Mouse (Mus musculus) forebrain, embryonic 12.5 days (tissue): ENCODE measurements around the gene Gnmt. TPM values are rescaled to one million over a fixed set of nuclear protein-coding genes. Genes with fewer than 3 reads are reported as not detected.

ENCODE experiments used
- ATAC-seq: fragments of 200-750 bp; cut with Nextera tagmentation; 2 replicates; pipeline ENCODE4 v1.8.0; 2017; ENCODE audit warnings: moderate TSS enrichment; ENCODE audit not compliant: low FRiP score
- H3K27ac ChIP-seq: fragments of 300-500 bp; sonication (generic); 2 replicates; pipeline ENCODE4 v1.5.1; 2016; ENCODE audit warnings: mild to moderate bottlenecking
- H3K27me3 ChIP-seq: fragments of 300-500 bp; sonication (generic); 2 replicates; pipeline ENCODE4 v1.6.1; 2016; ENCODE audit warnings: mild to moderate bottlenecking
- H3K36me3 ChIP-seq: fragments of 300-500 bp; sonication (generic); replicated peaks from 2 replicates; pipeline ENCODE4 v1.6.1; 2016; ENCODE audit warnings: mild to moderate bottlenecking
- H3K4me1 ChIP-seq: fragments of 300-500 bp; sonication (generic); 2 replicates; pipeline ENCODE4 v1.6.1; 2016
- H3K4me2 ChIP-seq: fragments of 300-500 bp; sonication (generic); 2 replicates; pipeline ENCODE4 v1.6.1; 2016; ENCODE audit warnings: mild to moderate bottlenecking, moderate library complexity
- H3K4me3 ChIP-seq: fragments of 300-500 bp; sonication (generic); replicated peaks from 2 replicates; pipeline ENCODE4 v1.5.1; 2016; ENCODE audit warnings: mild to moderate bottlenecking
- H3K9ac ChIP-seq: fragments of 300-500 bp; sonication (generic); 2 replicates; pipeline ENCODE4 v1.6.1; 2016; ENCODE audit warnings: mild to moderate bottlenecking
- H3K9me3 ChIP-seq: fragments of 300-500 bp; sonication (generic); 2 replicates; pipeline ENCODE4 v1.6.1; 2016
- WGBS: fragments of 180-500 bp; shearing (Covaris S2); methylation state at CpG from one replicate; pipeline ENCODE4 v1.1.7; 2016; 5-methylcytosine and 5-hydroxymethylcytosine counted together
- polyA plus RNA-seq: library from polyadenylated mRNA; unstranded; fragments of >200 nt; fragmentation: Nextera tagmentation; extraction: Ambion mirVana; gene quantifications from 2 replicates; pipeline ENCODE4 v1.2.1, GENCODE M21; 2016

Gene Gnmt
- polyA plus RNA-seq, 1 experiment from 2014 or later, result 0.54 TPM

DNA sequence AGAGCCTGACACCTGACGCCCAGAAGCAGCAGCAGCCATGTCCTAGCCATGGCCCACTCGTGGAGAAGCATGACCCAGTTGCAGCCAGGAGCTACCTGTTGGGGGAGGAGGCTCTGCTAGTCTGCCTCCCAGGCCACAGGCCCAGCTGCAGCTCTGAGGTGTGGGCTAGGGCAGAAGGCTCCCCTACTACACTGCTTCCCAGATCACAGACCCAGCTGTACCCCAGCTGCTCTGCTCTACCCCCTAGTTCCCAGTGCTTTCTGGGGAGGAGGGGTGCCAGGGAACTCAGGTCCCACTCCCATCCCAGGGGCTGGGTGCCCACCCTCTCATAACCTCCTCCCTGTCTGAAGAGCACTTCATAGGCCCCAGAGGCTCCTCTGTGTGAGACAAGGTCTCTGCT is 34.6 kb upstream of the Gnmt start, which contains the start of gene Ptcra:
Gene Ptcra, minus strand, starts transcription at position 169 of the 400 bp plus-strand sequence.
- Histone ChIP-seq H3K4me1 (no peaks in the 10 kb centered on the region), H3K9me3 (no peaks in the 10 kb centered on the region), H3K9ac (no peak within 1 kb of the TSS), H3K27ac (no peak within 1 kb of the TSS), H3K27me3 (no peaks in the 10 kb centered on the region), H3K36me3 (no peaks in the 10 kb centered on the region), H3K4me2 (no peak within 1 kb of the TSS), H3K4me3 (no peak within 1 kb of the TSS)
- no peak for ATAC-seq
- WGBS, result 64% methylated on average over 2 of the region's 2 CpGs

- H3K27ac ChIP-seq, result no peak overlapping the region
- no peak for ATAC-seq
- H3K9ac ChIP-seq, result no peak overlapping the region; the same call in 1 of the 2 replicates
- no peaks in the 10 kb centered on the region for H3K36me3 ChIP-seq
- H3K4me1 ChIP-seq, result no peaks in the 10 kb centered on the region
- no peak overlapping the region for H3K4me3 ChIP-seq
- no peak overlapping the region for H3K4me2 ChIP-seq
- peaks cover 4% of the 10 kb centered on the region; the same call in 1 of the 2 replicates for H3K27me3 ChIP-seq
- no peaks in the 10 kb centered on the region for H3K9me3 ChIP-seq
- 88% methylated on average over 12 of the region's 12 CpGs for WGBS
Measured at GRCm38 (mm10) chr17:46758753-46759152, 29.8 kb upstream of the Gnmt start.

GRCm38 (mm10) chr17:46751794-46752556 is 23.0 kb upstream of the Gnmt start, which contains the start of gene Cnpy3:
Gene Cnpy3, minus strand, starts transcription at chr17:46752214.
- Histone ChIP-seq H3K4me2 (peak within 1 kb of the TSS; percentile 75), H3K9ac (peak within 1 kb of the TSS; percentile 71), H3K27me3 (0 out of 2 replicates have a peak, but pooled peaks cover 6% of the 10 kb centered on the region), H3K27ac (peak within 1 kb of the TSS; percentile 89), H3K9me3 (no peaks in the 10 kb centered on the region), H3K4me1 (peaks cover 20% of the 10 kb centered on the region), H3K4me3 (peak within 1 kb of the TSS; percentile 82), H3K36me3 (peaks cover 3% of the 10 kb centered on the region)
- peak; percentile 100 for ATAC-seq
- under 1% methylated on average over 58 of the region's 58 CpGs for WGBS

DNA sequence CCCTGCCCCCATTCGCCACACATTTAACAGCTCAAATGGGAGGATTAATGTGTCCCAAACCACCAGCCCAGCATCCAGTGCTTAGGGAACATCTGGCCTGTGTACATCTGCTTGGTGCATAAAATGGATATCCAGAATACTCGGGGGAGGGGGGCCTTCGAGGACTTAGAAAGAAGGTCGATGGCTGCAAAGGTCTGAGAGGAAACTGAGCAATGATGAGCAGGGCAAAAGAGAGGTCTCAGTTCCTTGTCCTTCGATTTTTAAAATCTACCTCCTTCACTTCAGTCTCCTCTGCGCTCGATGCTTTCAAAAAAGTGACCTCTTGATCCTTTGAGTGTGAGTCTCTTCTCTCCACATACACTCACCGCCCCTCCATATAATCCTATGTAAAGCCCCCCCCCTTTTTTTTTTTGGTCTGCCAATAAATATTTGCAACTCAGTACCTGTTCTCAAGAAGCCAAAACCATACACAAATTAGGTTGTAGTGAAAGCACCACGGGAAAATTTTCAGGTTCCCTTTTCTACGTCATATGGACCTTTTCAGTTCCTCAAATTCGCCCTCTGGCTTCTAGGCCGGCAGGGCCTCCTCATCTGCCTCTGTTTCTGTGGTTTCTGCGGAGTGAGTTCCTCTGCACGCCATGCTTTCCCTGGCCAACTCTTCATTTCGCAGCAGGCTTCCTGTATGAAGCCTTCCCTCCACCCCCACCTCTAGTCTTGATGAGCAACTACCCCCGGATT is 22.3 kb upstream of the Gnmt start:
- Histone ChIP-seq H3K9ac (peak overlapping the region; percentile 71), H3K27ac (peak overlapping the region; percentile 89), H3K4me1 (peaks cover 20% of the 10 kb centered on the region), H3K9me3 (no peaks in the 10 kb centered on the region), H3K27me3 (0 out of 2 replicates have a peak, but pooled peaks cover 6% of the 10 kb centered on the region), H3K4me3 (peak overlapping the region; percentile 82), H3K4me2 (peak overlapping the region; percentile 75), H3K36me3 (peaks cover 10% of the 10 kb centered on the region)
- ATAC-seq, result no peak
- 31% methylated on average over 16 of the region's 16 CpGs for WGBS

GRCm38 (mm10) chr17:46750580-46750979 is 21.6 kb upstream of the Gnmt start:
- H3K27ac ChIP-seq, result no peak overlapping the region
- WGBS, result 91% methylated on average over 4 of the region's 4 CpGs

GRCm38 (mm10) chr17:46749282-46749681 is 20.3 kb upstream of the Gnmt start:
- Histone ChIP-seq H3K9ac (no peak overlapping the region), H3K27ac (no peak overlapping the region), H3K4me2 (no peak overlapping the region), H3K4me1 (peaks cover 20% of the 10 kb centered on the region), H3K4me3 (no peak overlapping the region), H3K36me3 (peaks cover 21% of the 10 kb centered on the region), H3K9me3 (no peaks in the 10 kb centered on the region), H3K27me3 (0 out of 2 replicates have a peak, but pooled peaks cover 6% of the 10 kb centered on the region)
- ATAC-seq, result no peak
- WGBS, result 92% methylated on average over 5 of the region's 5 CpGs

More at GRCm38 (mm10) chr17:46750580-46750979, 21.6 kb upstream of the Gnmt start:
- Histone ChIP-seq H3K9me3 (no peaks in the 10 kb centered on the region), H3K27me3 (0 out of 2 replicates have a peak, but pooled peaks cover 6% of the 10 kb centered on the region), H3K4me1 (peaks cover 20% of the 10 kb centered on the region), H3K9ac (no peak overlapping the region), H3K4me3 (peak overlapping the region; percentile 82; the same call in 1 of the 2 replicates), H3K36me3 (peaks cover 17% of the 10 kb centered on the region), H3K4me2 (peak overlapping the region; percentile 75)
- no peak for ATAC-seq

- Histone ChIP-seq H3K9me3 (no peaks in the 10 kb centered on the region), H3K36me3 (peaks cover 36% of the 10 kb centered on the region), H3K4me1 (peaks cover 20% of the 10 kb centered on the region), H3K4me2 (no peak overlapping the region), H3K27me3 (no peaks in the 10 kb centered on the region), H3K27ac (no peak overlapping the region), H3K9ac (no peak overlapping the region), H3K4me3 (no peak overlapping the region)
- ATAC-seq, result no peak
- 93% methylated on average over 2 of the region's 2 CpGs for WGBS
Measured at GRCm38 (mm10) chr17:46747806-46748205, 18.8 kb upstream of the Gnmt start.

GRCm38 (mm10) chr17:46747234-46747633 is 18.3 kb upstream of the Gnmt start:
- no peak overlapping the region for H3K4me2 ChIP-seq
- H3K36me3 ChIP-seq, result peaks cover 42% of the 10 kb centered on the region
- no peak overlapping the region for H3K4me3 ChIP-seq
- ATAC-seq, result no peak
- 89% methylated on average over 8 of the region's 8 CpGs for WGBS
- no peak overlapping the region for H3K9ac ChIP-seq
- peaks cover 15% of the 10 kb centered on the region for H3K4me1 ChIP-seq
- no peak overlapping the region for H3K27ac ChIP-seq
- H3K27me3 ChIP-seq, result no peaks in the 10 kb centered on the region
- no peaks in the 10 kb centered on the region for H3K9me3 ChIP-seq

- Histone ChIP-seq H3K9ac (no peak overlapping the region), H3K4me1 (0 out of 2 replicates have a peak, but pooled peaks cover 4% of the 10 kb centered on the region), H3K36me3 (peaks cover 53% of the 10 kb centered on the region), H3K9me3 (no peaks in the 10 kb centered on the region), H3K27me3 (no peaks in the 10 kb centered on the region), H3K4me3 (no peak overlapping the region), H3K27ac (no peak overlapping the region), H3K4me2 (no peak overlapping the region)
- WGBS, result 80% methylated on average over 2 of the region's 2 CpGs
- no peak for ATAC-seq
Measured at GRCm38 (mm10) chr17:46745506-46745905, 16.5 kb upstream of the Gnmt start.

GRCm38 (mm10) chr17:46742986-46743385 is 14.0 kb upstream of the Gnmt start:
- no peak overlapping the region for H3K4me3 ChIP-seq
- no peak overlapping the region for H3K27ac ChIP-seq
- peaks cover 61% of the 10 kb centered on the region for H3K36me3 ChIP-seq
- WGBS, result 88% methylated on average over 9 of the region's 9 CpGs
- no peak for ATAC-seq
- no peak overlapping the region for H3K9ac ChIP-seq
- no peaks in the 10 kb centered on the region for H3K4me1 ChIP-seq
- no peak overlapping the region for H3K4me2 ChIP-seq
- H3K27me3 ChIP-seq, result no peaks in the 10 kb centered on the region
- no peaks in the 10 kb centered on the region for H3K9me3 ChIP-seq

- 94% methylated on average over 6 of the region's 6 CpGs for WGBS
Measured at GRCm38 (mm10) chr17:46741305-46741704, 12.3 kb upstream of the Gnmt start.

GRCm38 (mm10) chr17:46736160-46736559 is 7.2 kb upstream of the Gnmt start:
- no peak overlapping the region for H3K4me3 ChIP-seq
- peaks cover 36% of the 10 kb centered on the region for H3K36me3 ChIP-seq
- no peak overlapping the region for H3K27ac ChIP-seq
- 60% methylated on average over 10 of the region's 10 CpGs for WGBS
- no peak for ATAC-seq
- H3K9me3 ChIP-seq, result no peaks in the 10 kb centered on the region
- H3K4me1 ChIP-seq, result no peaks in the 10 kb centered on the region
- H3K9ac ChIP-seq, result no peak overlapping the region
- no peaks in the 10 kb centered on the region for H3K27me3 ChIP-seq
- H3K4me2 ChIP-seq, result no peak overlapping the region

More at GRCm38 (mm10) chr17:46741305-46741704, 12.3 kb upstream of the Gnmt start:
- Histone ChIP-seq H3K4me3 (no peak overlapping the region), H3K27me3 (no peaks in the 10 kb centered on the region), H3K4me2 (no peak overlapping the region), H3K4me1 (no peaks in the 10 kb centered on the region), H3K27ac (no peak overlapping the region), H3K9ac (no peak overlapping the region), H3K36me3 (peaks cover 55% of the 10 kb centered on the region), H3K9me3 (no peaks in the 10 kb centered on the region)
- no peak for ATAC-seq
